Mouse (Mus musculus) frontal cortex, postnatal 10 days (tissue): ENCODE data around the gene Serpina5.
A peak's percentile ranks its signal among the peaks of the same experiment; 100 is the strongest.
"Not testable (repeated sequence)": the region's sequence is repeated elsewhere in the genome, so short reads cannot be mapped to it uniquely, and the experiment has no call there.

Source experiments
- DNase-seq, 2 experiments: peaks; one replicate each; pipeline ENCODE4 v3.0.0; 2022; ENCODE audit warnings: low spot score in 2 of 2, mixed read lengths in 1 of 2

Serpina5 gene

GRCm38 (mm10) chr12:104100768-104101167 is at the start of gene Serpina5:
Serpina5 (plus strand) TSS chr12:104101113.
- no peak for DNase-seq

DNA sequence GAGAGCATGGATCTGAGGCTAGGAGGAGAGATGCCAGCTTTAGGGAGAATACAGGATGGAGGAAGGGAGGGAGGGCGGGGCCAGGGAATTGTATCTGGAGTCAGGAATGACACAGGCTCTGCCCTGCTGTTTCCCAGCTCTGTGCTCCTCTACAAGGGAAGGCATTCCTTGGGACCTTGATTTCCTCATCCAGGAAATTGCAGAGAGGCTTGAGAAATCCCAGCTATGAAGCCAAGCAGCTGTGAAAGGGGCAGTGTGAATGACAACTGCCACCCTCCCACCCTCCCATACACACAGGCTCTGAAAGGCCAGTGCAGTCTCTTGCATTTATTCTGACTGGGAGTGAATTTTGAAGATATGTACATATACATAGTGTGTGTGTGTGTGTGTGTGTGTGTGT is 46.9 kb upstream of the Serpina5 start:
- no peak for DNase-seq

- no peak for DNase-seq
These were observed 45.2 kb upstream of the Serpina5 start for GRCm38 (mm10) chr12:104055755-104056154.

DNA sequence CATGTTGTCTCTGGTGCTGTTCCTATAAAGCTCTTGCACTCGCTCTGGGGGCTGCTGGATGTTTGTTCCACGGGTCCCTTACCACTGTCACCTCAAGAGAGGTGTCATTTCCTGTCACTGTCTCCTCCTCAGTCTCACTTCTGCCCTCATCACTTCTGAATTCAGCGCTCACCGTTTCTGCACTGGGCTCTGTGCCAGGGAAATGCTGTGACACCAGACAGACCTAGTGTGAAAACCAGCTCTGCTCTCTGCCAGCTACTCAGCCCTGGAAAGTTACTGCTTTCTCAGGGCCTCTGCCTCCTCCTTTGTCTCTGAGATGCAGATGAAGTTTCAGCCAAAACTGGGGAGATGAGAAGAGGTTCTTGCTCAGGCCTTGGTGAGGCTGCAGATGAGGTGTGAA is 43.9 kb upstream of the Serpina5 start:
- peak; percentile 43 to 46 for DNase-seq

GRCm38 (mm10) chr12:104057531-104057930 is 43.4 kb upstream of the Serpina5 start:
- DNase-seq = no peak

DNA sequence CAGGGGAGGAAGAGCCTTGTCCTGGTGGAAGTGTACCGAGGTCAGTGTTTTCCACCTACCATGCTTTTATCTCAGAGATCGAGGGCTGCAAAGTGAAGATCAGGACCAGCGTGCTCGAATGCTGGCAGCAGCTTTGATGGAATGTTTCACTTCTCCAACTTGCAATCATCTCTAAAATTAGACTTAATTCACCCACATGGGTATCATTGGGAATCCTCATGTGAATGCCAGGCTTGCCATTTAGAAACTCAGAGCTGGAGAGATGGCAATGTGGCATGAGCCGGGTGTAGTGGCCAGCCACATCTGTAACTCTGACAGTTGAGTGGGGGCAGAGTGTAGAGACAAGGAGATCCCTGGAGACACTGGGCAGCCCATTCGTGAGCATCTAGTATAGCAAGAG is 40.8 kb upstream of the Serpina5 start:
- DNase-seq = no peak

DNA sequence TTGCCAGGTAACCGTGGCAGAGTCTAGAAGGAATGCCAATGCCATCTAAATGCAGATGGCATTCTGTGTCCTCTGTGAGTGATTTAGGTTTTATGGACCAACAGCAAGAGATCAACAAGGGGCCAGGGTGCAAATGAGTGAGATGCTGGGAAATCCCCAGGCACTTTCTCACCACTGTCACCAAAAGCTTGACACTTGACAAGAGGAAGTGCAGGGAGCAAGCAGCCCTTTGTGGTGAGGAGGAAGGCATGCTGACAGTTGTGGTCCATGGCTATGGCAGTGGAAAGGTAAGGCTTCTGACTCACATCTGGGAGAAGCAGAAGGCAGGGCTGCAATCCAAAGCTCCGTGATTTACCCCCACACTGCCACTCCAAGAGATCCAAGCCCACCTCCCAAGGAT is 39.1 kb upstream of the Serpina5 start:
- no peak for DNase-seq

DNA sequence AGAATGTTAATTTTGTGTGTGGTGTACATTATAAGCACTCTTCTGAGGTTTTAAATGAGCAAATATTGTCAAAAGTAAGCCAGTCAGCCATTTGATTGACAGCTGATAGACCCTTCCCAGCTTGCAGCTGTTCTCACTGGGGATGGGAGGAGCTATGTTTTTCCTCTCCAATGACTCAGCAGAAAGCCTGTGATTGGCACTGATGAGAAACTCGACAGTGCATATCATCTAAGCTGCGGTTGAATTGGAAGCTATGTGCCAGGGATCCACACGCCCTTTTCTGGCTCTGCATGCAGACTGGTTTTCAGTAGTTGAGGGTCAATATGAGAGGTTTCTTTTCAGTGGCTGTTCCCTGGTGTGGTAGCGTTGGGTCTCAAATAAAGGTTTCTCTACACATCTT is 36.4 kb upstream of the Serpina5 start:
- no peak for DNase-seq

DNA sequence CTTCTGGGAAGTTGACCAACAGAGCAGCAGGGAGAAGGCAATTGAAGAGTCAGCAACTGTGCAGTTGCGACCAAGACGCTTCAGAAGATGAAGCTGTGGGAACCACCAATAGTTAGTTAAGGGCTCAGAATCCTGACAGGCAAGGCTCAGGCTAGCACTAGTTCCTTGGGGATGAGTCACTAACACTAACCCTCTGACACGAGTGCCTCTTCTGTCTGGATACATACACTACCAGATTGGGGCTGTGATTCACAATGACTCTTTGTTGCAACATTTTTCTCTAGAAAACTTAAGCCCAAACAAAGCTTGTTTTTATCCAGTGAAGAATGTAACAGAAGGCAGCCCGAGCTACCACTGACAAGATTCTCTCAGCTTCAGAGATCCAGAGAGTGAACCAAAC is 35.9 kb upstream of the Serpina5 start:
- no peak for DNase-seq

GRCm38 (mm10) chr12:104066241-104066640 is 34.7 kb upstream of the Serpina5 start:
- peak in 1 of 2 experiments; percentile 38 for DNase-seq

DNA sequence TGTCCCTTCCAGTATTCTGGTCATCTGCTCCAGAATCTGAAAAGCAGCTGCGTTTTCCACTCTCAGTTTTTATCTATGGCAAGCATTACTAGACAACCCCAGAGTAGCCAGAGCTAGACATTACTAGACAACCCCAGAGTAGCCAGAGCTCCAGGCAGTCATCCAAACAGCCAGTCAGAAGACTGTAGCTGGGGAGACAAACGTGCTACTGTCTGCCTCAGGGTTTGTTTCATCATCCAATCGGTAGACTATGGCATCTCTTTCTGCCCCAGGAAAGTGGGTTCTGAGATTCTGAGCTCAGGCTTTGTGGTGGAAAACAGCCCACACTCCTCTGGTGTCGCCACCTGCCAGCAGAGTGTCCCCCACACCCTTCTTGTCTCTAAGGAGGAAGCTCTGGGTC is 33.4 kb upstream of the Serpina5 start:
- peak; percentile 47 to 49 for DNase-seq

DNA sequence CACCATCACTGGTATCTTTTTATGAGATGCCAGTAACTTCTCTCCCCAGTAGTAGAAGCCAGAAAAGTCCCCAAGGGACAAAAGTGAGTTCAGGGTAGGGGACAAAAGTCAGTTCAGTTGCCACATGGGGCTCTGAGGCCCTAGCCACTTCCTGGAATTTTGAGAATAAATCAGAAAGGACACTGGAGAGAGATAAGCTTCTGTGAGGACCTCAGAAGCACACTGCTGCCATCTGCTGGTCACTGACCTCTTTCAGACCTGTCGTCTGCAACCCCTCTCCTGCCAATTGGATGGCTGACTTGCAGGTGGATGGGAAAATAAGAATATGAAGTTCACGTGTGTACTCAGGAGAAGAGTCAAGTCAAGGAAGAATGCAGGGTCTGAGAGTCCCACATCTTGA is 31.3 kb upstream of the Serpina5 start:
- DNase-seq = peak in 1 of 2 experiments; percentile 77

DNA sequence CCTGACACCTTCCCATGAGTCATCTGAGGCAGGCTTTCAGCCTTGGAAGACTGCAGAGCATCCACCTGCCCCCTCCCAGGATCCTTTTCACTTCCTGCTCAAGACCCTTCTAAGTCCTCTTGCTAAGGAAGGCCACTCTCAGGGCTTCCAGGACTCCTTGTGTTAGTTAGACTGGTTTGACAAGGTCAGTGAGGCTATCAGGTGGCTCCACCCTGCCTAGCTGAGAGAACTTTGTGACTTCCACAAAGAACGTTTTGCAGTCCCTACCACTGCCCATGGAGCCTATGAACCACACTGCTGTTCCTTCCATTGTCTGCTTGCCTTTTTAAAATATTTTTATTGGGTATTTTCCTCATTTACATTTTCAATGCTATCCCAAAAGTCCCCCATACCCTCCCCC is 29.2 kb upstream of the Serpina5 start:
- no peak for DNase-seq

DNA sequence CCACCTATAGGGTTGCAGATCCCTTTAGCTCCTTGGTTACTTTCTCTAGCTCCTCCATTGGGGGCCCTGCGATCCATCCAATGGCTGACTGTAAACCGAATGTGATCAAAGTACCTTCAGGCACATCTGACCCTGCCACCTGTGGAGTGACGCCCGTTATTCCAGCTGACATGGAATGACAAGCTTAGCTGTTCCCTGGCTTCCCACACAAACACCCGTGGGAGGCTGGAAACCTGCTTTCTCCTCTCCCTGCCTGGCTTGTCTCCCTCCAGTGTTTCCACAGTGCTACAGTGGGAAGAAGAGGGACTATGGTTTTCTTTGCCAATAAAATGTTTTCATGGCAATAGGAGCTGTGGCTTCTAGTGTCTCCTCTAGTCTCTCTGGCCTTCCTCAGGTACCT is 28.6 kb upstream of the Serpina5 start:
- no peak for DNase-seq

GRCm38 (mm10) chr12:104090119-104090518 is 10.8 kb upstream of the Serpina5 start:
- no peak for DNase-seq

- no peak for DNase-seq
These were observed 9.6 kb upstream of the Serpina5 start for GRCm38 (mm10) chr12:104091303-104091702.

GRCm38 (mm10) chr12:104105847-104106246 is 4.9 kb downstream of the Serpina5 start:
- no peak for DNase-seq

- no peak for DNase-seq
These were observed 6.0 kb downstream of the Serpina5 start for GRCm38 (mm10) chr12:104106919-104107318.

GRCm38 (mm10) chr12:104108507-104108906 is 7.6 kb downstream of the Serpina5 start:
- DNase-seq = no peak

GRCm38 (mm10) chr12:104112333-104112732 is 11.4 kb downstream of the Serpina5 start, which contains the start of gene Serpina3a:
Serpina3a (plus strand) TSS chr12:104112724.
- not testable (repeated sequence) for DNase-seq

- DNase-seq = no peak
These were observed 14.1 kb downstream of the Serpina5 start for GRCm38 (mm10) chr12:104114921-104115579.

- DNase-seq = no peak
These were observed 22.2 kb downstream of the Serpina5 start for GRCm38 (mm10) chr12:104123097-104123496.

DNA sequence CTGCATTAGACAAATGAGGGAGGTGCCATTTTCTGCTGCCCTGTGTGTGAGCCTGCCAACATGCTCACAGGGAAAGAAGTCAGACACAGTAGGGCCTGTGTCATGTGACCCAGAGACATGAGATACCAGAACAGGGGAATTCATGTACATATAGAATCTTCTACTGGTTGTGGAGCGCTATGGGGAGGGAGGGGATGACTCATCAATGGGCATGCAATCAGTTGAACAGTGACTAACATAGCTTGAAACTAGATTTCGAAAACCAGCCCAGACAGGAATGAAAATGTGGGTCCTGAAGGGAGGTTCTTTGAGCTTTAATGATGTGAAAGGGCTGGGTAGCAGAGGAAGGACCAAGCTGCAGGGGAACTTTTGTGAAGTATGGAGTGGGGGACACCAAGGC is 23.1 kb downstream of the Serpina5 start:
- DNase-seq = no peak

DNA sequence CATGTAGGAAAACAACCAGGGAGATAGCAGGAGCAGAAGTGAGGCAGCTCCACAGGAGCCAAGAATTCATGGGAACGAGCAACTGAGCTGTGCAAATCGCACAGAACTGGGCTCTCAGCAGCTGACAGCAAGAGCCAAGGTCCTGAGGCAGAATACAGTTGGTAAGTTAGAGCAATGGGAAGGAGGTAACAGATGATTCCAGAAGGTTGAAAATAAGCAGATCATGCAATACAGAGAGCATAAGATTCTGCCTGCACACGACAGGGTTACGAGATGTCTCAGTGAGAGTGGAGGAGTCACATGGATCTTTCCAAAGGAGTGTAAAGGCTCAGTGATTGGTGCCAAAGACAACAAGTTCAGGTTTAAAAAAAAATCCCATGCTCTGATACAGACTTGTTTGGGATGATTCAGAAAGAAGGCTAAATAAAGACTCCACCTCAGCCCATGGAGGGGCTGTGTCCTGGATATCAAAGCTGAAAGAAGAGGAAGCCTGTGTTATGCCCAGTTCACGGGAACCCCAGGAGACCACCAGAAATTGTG is 24.2 kb downstream of the Serpina5 start:
- no peak for DNase-seq
